Mouse (Mus musculus): Measurements from ENCODE around the gene Znhit6. TPM values are rescaled to one million over a fixed set of nuclear protein-coding genes. Genes with fewer than 3 reads are reported as not detected.

Znhit6 gene
- total and polyA plus RNA-seq, 3 experiments: 10.5 to 43.0 (median 40.5) TPM

GRCm38 (mm10) chr3:145634002-145634710, 58.2 kb downstream of the Znhit6 start:
- Histone ChIP-seq H3K9me3 (replicated peaks) (peaks cover 36% of the 10 kb centered on the region), H3K4me3 (ENCODE audit: low read depth, low read length) (no peak overlapping the region), H3K4me1 (ENCODE audit: insufficient read depth, low read depth, low read length) (no peaks in the 10 kb centered on the region), H3K36me3 (replicated peaks) (no peaks in the 10 kb centered on the region), H3K27me3 (ENCODE audit: insufficient read depth, low read length) (no peaks in the 10 kb centered on the region; the same call in 1 of the 2 replicates)
- no peak for ATAC-seq (ENCODE audit: extremely low read depth, insufficient number of reproducible peaks, low FRiP score, poor library complexity, severe bottlenecking)
- TF ChIP-seq GATA2 (IDR thresholded peaks at IDR 0.05; ENCODE audit: borderline replicate concordance, low read depth, low read length) (no peak), CTCF (IDR thresholded peaks at IDR 0.05; ENCODE audit: low read depth, low read length) (no peak), TAL1 (conservative IDR thresholded peaks at IDR 0.05; ENCODE audit: low read depth, low read length) (no peak), POLR2AphosphoS5 (IDR thresholded peaks at IDR 0.05; ENCODE audit: insufficient replicate concordance, low read depth, low read length) (no peak), GATA1 (IDR thresholded peaks at IDR 0.05; ENCODE audit: borderline replicate concordance, low read length) (no peak)
- no peak for DNase-seq (ENCODE audit: low spot score)

- Histone ChIP-seq H3K4me1 (ENCODE audit: insufficient read depth, low read depth, low read length) (no peaks in the 10 kb centered on the region), H3K27me3 (ENCODE audit: insufficient read depth, low read length) (no peaks in the 10 kb centered on the region), H3K36me3 (replicated peaks) (no peaks in the 10 kb centered on the region), H3K9me3 (replicated peaks) (peaks cover 31% of the 10 kb centered on the region), H3K4me3 (ENCODE audit: low read depth, low read length) (no peak overlapping the region)
- ATAC-seq (ENCODE audit: extremely low read depth, insufficient number of reproducible peaks, low FRiP score, poor library complexity, severe bottlenecking) (no peak), DNase-seq (ENCODE audit: low spot score) (no peak)
- no peak for TF ChIP-seq POLR2AphosphoS5 (IDR thresholded peaks at IDR 0.05; ENCODE audit: insufficient replicate concordance, low read depth, low read length)
- TF ChIP-seq GATA2 (IDR thresholded peaks at IDR 0.05; ENCODE audit: borderline replicate concordance, low read depth, low read length): no peak
- no peak for TF ChIP-seq CTCF (IDR thresholded peaks at IDR 0.05; ENCODE audit: low read depth, low read length)
- TF ChIP-seq TAL1 (conservative IDR thresholded peaks at IDR 0.05; ENCODE audit: low read depth, low read length): no peak
- TF ChIP-seq GATA1 (IDR thresholded peaks at IDR 0.05; ENCODE audit: borderline replicate concordance, low read length): no peak
These were observed 64.2 kb downstream of the Znhit6 start for GRCm38 (mm10) chr3:145640170-145640569.

- H3K9me3 ChIP-seq (replicated peaks): peaks cover 30% of the 10 kb centered on the region
- DNase-seq (ENCODE audit: low spot score) (no peak), ATAC-seq (ENCODE audit: extremely low read depth, insufficient number of reproducible peaks, low FRiP score, poor library complexity, severe bottlenecking) (no peak)
- H3K36me3 ChIP-seq (replicated peaks): no peaks in the 10 kb centered on the region
- no peaks in the 10 kb centered on the region for H3K27me3 ChIP-seq (ENCODE audit: insufficient read depth, low read length)
- TF ChIP-seq TAL1 (conservative IDR thresholded peaks at IDR 0.05; ENCODE audit: low read depth, low read length): no peak
- TF ChIP-seq GATA2 (IDR thresholded peaks at IDR 0.05; ENCODE audit: borderline replicate concordance, low read depth, low read length): no peak
- TF ChIP-seq POLR2AphosphoS5 (IDR thresholded peaks at IDR 0.05; ENCODE audit: insufficient replicate concordance, low read depth, low read length): no peak
- TF ChIP-seq GATA1 (IDR thresholded peaks at IDR 0.05; ENCODE audit: borderline replicate concordance, low read length): no peak
- no peak for TF ChIP-seq CTCF (IDR thresholded peaks at IDR 0.05; ENCODE audit: low read depth, low read length)
- no peaks in the 10 kb centered on the region for H3K4me1 ChIP-seq (ENCODE audit: insufficient read depth, low read depth, low read length)
- H3K4me3 ChIP-seq (ENCODE audit: low read depth, low read length): no peak overlapping the region
These were observed 64.6 kb downstream of the Znhit6 start for GRCm38 (mm10) chr3:145640583-145640982.

- ATAC-seq (ENCODE audit: extremely low read depth, insufficient number of reproducible peaks, low FRiP score, poor library complexity, severe bottlenecking) (no peak), DNase-seq (ENCODE audit: low spot score) (no peak)
- H3K4me1 ChIP-seq (ENCODE audit: insufficient read depth, low read depth, low read length): no peaks in the 10 kb centered on the region
- H3K4me3 ChIP-seq (ENCODE audit: low read depth, low read length): no peak overlapping the region
- no peaks in the 10 kb centered on the region for H3K36me3 ChIP-seq (replicated peaks)
- TF ChIP-seq CTCF (IDR thresholded peaks at IDR 0.05; ENCODE audit: low read depth, low read length) (no peak), POLR2AphosphoS5 (IDR thresholded peaks at IDR 0.05; ENCODE audit: insufficient replicate concordance, low read depth, low read length) (no peak)
- H3K27me3 ChIP-seq (ENCODE audit: insufficient read depth, low read length): no peaks in the 10 kb centered on the region
- peaks cover 30% of the 10 kb centered on the region for H3K9me3 ChIP-seq (replicated peaks)
These were observed 65.2 kb downstream of the Znhit6 start for GRCm38 (mm10) chr3:145641036-145641685.

- TF ChIP-seq GATA2 (IDR thresholded peaks at IDR 0.05; ENCODE audit: borderline replicate concordance, low read depth, low read length): no peak
- no peak for TF ChIP-seq POLR2AphosphoS5 (IDR thresholded peaks at IDR 0.05; ENCODE audit: insufficient replicate concordance, low read depth, low read length)
- TF ChIP-seq GATA1 (IDR thresholded peaks at IDR 0.05; ENCODE audit: borderline replicate concordance, low read length): no peak
- TF ChIP-seq TAL1 (conservative IDR thresholded peaks at IDR 0.05; ENCODE audit: low read depth, low read length): no peak
- no peak for TF ChIP-seq CTCF (IDR thresholded peaks at IDR 0.05; ENCODE audit: low read depth, low read length)
- Histone ChIP-seq H3K4me3 (ENCODE audit: low read depth, low read length) (no peak overlapping the region), H3K36me3 (replicated peaks) (no peaks in the 10 kb centered on the region), H3K27me3 (ENCODE audit: insufficient read depth, low read length) (no peaks in the 10 kb centered on the region), H3K9me3 (replicated peaks) (peaks cover 30% of the 10 kb centered on the region), H3K4me1 (ENCODE audit: insufficient read depth, low read depth, low read length) (no peaks in the 10 kb centered on the region)
- ATAC-seq (ENCODE audit: extremely low read depth, insufficient number of reproducible peaks, low FRiP score, poor library complexity, severe bottlenecking) (no peak), DNase-seq (ENCODE audit: low spot score) (no peak)
These were observed 65.9 kb downstream of the Znhit6 start for GRCm38 (mm10) chr3:145641878-145642277.

GRCm38 (mm10) chr3:145642861-145643260, 66.9 kb downstream of the Znhit6 start:
- no peaks in the 10 kb centered on the region for H3K4me1 ChIP-seq (ENCODE audit: insufficient read depth, low read depth, low read length)
- H3K27me3 ChIP-seq (ENCODE audit: insufficient read depth, low read length): no peaks in the 10 kb centered on the region
- H3K9me3 ChIP-seq (replicated peaks): peaks cover 31% of the 10 kb centered on the region
- H3K36me3 ChIP-seq (replicated peaks): no peaks in the 10 kb centered on the region
- DNase-seq (ENCODE audit: low spot score) (no peak), ATAC-seq (ENCODE audit: extremely low read depth, insufficient number of reproducible peaks, low FRiP score, poor library complexity, severe bottlenecking) (no peak)
- TF ChIP-seq GATA2 (IDR thresholded peaks at IDR 0.05; ENCODE audit: borderline replicate concordance, low read depth, low read length) (no peak), CTCF (IDR thresholded peaks at IDR 0.05; ENCODE audit: low read depth, low read length) (no peak), TAL1 (conservative IDR thresholded peaks at IDR 0.05; ENCODE audit: low read depth, low read length) (no peak), GATA1 (IDR thresholded peaks at IDR 0.05; ENCODE audit: borderline replicate concordance, low read length) (no peak), POLR2AphosphoS5 (IDR thresholded peaks at IDR 0.05; ENCODE audit: insufficient replicate concordance, low read depth, low read length) (no peak)
- H3K4me3 ChIP-seq (ENCODE audit: low read depth, low read length): no peak overlapping the region
